Mouse (Mus musculus) heart, embryonic 12.5 days (tissue): ENCODE measurements around the gene Fam20b. TPM values are rescaled to one million over a fixed set of nuclear protein-coding genes. Genes with fewer than 3 reads are reported as not detected.

ENCODE experiments used
- ATAC-seq: fragments of 200-750 bp; cut with Nextera tagmentation; 2 replicates; pipeline ENCODE4 v1.8.0; 2017; ENCODE audit warnings: moderate TSS enrichment, moderate library complexity; ENCODE audit not compliant: insufficient number of reproducible peaks, low FRiP score
- H3K27ac ChIP-seq: fragments of 300-500 bp; sonication (generic); 2 replicates; pipeline ENCODE4 v1.5.1; 2016; ENCODE audit warnings: mild to moderate bottlenecking, moderate library complexity; ENCODE audit not compliant: poor library complexity, severe bottlenecking
- H3K27me3 ChIP-seq: fragments of 300-500 bp; sonication (generic); replicated peaks from 2 replicates; pipeline ENCODE4 v1.6.1; 2016; ENCODE audit warnings: mild to moderate bottlenecking, moderate library complexity
- H3K36me3 ChIP-seq: fragments of 300-500 bp; sonication (generic); 2 replicates; pipeline ENCODE4 v1.6.1; 2016; ENCODE audit warnings: mild to moderate bottlenecking, moderate library complexity
- H3K4me1 ChIP-seq: fragments of 300-500 bp; sonication (generic); replicated peaks from 2 replicates; pipeline ENCODE4 v1.6.1; 2016; ENCODE audit warnings: mild to moderate bottlenecking
- H3K4me2 ChIP-seq: fragments of 300-500 bp; sonication (generic); 2 replicates; pipeline ENCODE4 v1.6.1; 2016; ENCODE audit warnings: mild to moderate bottlenecking, moderate library complexity
- H3K4me3 ChIP-seq: fragments of 300-500 bp; sonication (generic); 2 replicates; pipeline ENCODE4 v1.5.1; 2016; ENCODE audit warnings: mild to moderate bottlenecking
- H3K9ac ChIP-seq: fragments of 300-500 bp; sonication (generic); 2 replicates; pipeline ENCODE4 v1.6.1; 2016; ENCODE audit warnings: mild to moderate bottlenecking, moderate library complexity
- H3K9me3 ChIP-seq: fragments of 300-500 bp; sonication (generic); replicated peaks from 2 replicates; pipeline ENCODE4 v1.6.1; 2016; ENCODE audit warnings: mild to moderate bottlenecking, moderate library complexity
- WGBS: fragments of 180-500 bp; shearing (Covaris S2); methylation state at CpG from one replicate; pipeline ENCODE4 v1.1.7; 2016; 5-methylcytosine and 5-hydroxymethylcytosine counted together
- polyA plus RNA-seq: library from polyadenylated mRNA; unstranded; fragments of >200 nt; fragmentation: Nextera tagmentation; extraction: Ambion mirVana; gene quantifications from 2 replicates; pipeline ENCODE4 v1.2.1, GENCODE M21; 2016

Fam20b gene
- polyA plus RNA-seq, 1 experiment from 2014 or later, result 30.2 TPM

DNA sequence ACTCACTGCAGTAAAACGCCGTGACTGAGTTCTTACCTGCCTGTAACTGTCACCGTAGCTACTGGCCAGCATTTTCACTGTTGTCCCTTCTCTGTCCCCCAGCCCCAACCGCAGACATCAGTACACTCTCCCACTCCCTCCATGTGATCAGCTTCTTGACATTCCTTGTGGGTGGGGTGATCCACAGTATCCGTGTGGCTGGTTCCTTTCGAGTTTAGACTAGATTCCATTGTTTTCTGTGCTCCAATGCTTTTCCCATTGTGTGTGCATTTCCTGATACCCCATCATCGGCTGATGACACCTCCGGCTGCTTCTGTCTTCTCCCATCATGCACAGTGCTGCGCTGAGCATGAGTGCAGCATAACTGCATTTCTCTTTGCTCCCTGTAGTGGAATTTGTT lies 68.3 kb downstream of the Fam20b start:
- H3K27ac ChIP-seq, result no peak overlapping the region
- H3K4me2 ChIP-seq, result no peak overlapping the region
- no peaks in the 10 kb centered on the region for H3K9me3 ChIP-seq
- WGBS, result 72% methylated on average over 9 of the region's 9 CpGs
- H3K4me1 ChIP-seq, result peaks cover 6% of the 10 kb centered on the region
- no peak overlapping the region for H3K9ac ChIP-seq
- ATAC-seq, result no peak
- no peak overlapping the region for H3K4me3 ChIP-seq
- H3K27me3 ChIP-seq, result no peaks in the 10 kb centered on the region
- H3K36me3 ChIP-seq, result 0 out of 2 replicates have a peak, but pooled peaks cover 12% of the 10 kb centered on the region

DNA sequence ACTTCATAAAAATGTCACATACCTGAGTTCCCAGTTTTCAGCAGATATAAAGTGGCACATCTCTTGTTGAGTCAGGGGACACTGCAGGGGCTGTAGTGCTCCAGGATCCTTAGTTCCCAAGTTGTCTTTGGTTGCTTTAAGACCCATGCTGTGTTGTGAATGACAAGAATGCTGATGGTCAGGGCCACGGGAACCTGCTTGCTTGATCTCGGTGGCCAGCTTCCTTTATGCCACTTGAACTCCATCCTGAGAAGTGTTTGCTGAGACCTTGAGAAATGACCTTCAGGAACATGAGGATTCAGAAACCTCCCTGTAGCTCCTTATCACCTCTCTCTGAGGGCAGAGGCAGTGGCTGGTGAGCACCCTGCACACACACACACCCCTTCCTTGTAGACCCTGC lies 70.2 kb downstream of the Fam20b start:
- Histone ChIP-seq H3K4me1 (peaks cover 6% of the 10 kb centered on the region), H3K36me3 (peaks cover 9% of the 10 kb centered on the region; the same call in 1 of the 2 replicates), H3K4me2 (no peak overlapping the region), H3K9me3 (no peaks in the 10 kb centered on the region), H3K9ac (no peak overlapping the region), H3K27me3 (no peaks in the 10 kb centered on the region), H3K4me3 (no peak overlapping the region), H3K27ac (no peak overlapping the region)
- 11% methylated on average over 2 of the region's 2 CpGs for WGBS
- ATAC-seq, result no peak; the same call in 1 of the 2 replicates

DNA sequence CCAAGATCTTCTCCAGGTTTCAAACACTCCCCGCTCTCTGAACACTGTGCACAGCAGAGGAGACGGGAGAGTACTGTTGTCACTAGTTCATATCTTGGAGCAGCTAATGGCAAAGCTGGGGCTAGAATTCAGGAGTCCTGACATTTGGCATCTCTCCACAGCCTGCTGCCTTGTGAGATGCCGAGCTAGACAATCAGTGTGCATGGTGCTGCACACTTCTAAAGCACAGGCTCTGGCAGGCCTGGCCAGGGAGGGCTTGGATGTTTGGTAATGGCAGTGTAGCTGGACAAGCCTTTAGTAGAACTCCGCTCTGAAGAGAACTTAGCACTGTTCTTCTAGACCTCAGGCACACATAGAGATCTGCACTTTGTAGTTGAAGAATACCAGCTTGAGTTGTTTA lies 72.9 kb downstream of the Fam20b start:
- Histone ChIP-seq H3K36me3 (peaks cover 36% of the 10 kb centered on the region), H3K27me3 (no peaks in the 10 kb centered on the region), H3K4me1 (peaks cover 6% of the 10 kb centered on the region), H3K4me2 (no peak overlapping the region), H3K27ac (no peak overlapping the region), H3K9me3 (no peaks in the 10 kb centered on the region), H3K9ac (no peak overlapping the region), H3K4me3 (no peak overlapping the region)
- ATAC-seq, result no peak
- WGBS, result 76% methylated on average over 4 of the region's 4 CpGs

DNA sequence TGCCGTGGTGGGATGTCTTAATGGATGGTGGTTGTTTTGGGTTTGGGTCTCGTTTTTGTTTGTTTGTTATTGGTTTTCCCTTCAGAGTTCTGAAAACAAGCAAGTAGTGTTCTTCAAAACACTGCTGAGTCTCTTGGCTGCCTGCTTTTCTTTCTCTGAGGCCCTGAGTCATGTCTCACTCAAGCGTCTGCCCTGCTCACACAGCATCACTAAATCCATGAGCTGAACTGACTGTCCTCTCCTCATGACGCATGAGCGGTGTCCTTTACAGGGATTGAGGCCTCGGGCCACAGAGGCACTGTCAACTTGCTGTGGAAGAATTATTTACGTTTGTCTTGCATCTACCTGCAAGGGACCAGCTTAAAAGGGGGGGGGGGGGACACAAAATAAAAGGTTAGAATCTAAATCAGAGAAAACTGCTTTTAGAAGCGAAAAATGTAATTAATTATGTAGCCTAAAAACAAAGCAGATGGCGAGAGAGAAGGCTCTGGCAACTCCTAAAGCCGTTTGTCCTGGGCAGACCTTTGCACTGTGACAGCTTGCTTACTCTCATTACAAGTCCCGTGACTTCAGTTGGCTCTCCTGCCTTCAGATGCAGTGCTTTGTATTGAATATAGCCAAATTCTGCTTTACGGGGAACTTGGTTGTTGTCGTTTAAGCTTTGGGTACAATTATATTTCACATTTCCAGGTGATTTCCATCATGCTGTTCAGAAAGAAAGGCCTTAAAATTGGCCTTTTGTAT lies 73.9 kb downstream of the Fam20b start:
- Histone ChIP-seq H3K4me3 (no peak overlapping the region), H3K4me1 (peaks cover 6% of the 10 kb centered on the region), H3K27ac (no peak overlapping the region), H3K9me3 (no peaks in the 10 kb centered on the region), H3K27me3 (no peaks in the 10 kb centered on the region), H3K4me2 (no peak overlapping the region), H3K9ac (no peak overlapping the region), H3K36me3 (peaks cover 45% of the 10 kb centered on the region)
- 86% methylated on average over 13 of the region's 13 CpGs for WGBS
- ATAC-seq, result no peak

DNA sequence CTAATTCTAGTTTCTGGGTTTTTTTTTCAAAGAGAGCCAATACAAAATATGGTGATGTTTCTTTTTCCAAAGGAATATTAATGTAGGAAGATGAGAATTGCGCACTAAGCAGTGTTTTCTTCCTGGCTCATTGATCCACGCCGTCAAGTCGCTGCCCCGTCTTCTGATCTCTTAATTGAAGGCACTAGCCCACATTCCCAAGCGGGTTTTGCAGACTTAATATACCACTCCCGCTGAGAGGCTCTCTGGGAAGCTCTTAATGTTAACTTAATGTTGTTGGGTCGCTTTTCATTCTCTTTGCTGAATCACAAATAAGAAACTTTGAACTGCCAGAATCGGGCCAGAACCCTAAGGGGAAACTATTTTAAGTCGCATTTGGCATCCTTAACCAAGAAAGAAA lies 74.8 kb downstream of the Fam20b start:
- ATAC-seq, result no peak
- Histone ChIP-seq H3K9ac (no peak overlapping the region), H3K9me3 (no peaks in the 10 kb centered on the region), H3K27ac (no peak overlapping the region), H3K27me3 (no peaks in the 10 kb centered on the region), H3K4me1 (peaks cover 5% of the 10 kb centered on the region), H3K36me3 (peaks cover 50% of the 10 kb centered on the region), H3K4me2 (no peak overlapping the region), H3K4me3 (no peak overlapping the region)
- WGBS, result 85% methylated on average over 10 of the region's 10 CpGs

DNA sequence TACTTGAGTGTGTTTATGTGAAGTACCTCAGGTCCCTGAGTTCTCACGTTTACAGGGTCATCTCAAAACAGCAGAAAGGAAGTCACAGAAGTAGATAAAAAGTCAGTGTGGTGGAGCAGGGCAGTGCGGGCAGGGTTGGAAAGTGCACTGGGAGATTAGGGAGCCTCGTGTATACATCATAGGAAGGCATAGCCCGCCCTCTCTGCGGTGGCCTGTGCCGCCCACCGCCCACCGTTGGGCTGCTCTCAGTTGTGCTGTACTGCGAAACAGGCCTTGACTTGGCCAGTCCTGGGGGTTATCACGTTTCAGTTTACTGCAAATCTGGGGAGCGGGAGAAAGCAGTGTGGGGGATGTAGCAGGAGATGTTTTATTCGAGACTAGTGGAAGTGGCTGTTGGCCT lies 76.1 kb downstream of the Fam20b start:
- whole genome bisulfite sequencing, result 62% methylated on average over 12 of the region's 12 CpGs
- Histone ChIP-seq H3K27ac (no peak overlapping the region), H3K4me1 (no peaks in the 10 kb centered on the region), H3K27me3 (no peaks in the 10 kb centered on the region), H3K4me2 (no peak overlapping the region), H3K9ac (no peak overlapping the region), H3K4me3 (no peak overlapping the region), H3K9me3 (no peaks in the 10 kb centered on the region), H3K36me3 (peaks cover 54% of the 10 kb centered on the region)
- no peak for ATAC-seq

DNA sequence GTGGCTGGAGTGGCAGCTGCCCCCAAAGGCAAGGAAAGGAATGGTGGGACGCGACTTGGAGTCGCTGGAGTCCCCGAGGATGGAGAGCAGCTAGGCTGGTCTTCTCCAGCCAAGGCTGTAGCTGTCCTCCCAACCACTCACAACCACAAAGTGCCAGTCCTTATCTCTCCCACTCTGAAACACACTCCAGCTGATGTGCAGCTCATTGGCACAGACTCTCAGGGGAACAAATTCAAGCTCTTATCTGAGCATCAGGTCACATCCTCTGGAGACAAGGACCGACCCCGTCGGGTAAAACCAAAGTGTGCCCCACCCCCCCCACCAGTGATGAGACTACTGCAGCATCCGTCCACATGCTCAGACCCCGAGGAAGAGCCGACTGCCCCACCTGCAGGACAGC lies 77.1 kb downstream of the Fam20b start:
- no peaks in the 10 kb centered on the region for H3K27me3 ChIP-seq
- no peak for ATAC-seq
- H3K36me3 ChIP-seq, result peaks cover 55% of the 10 kb centered on the region

DNA sequence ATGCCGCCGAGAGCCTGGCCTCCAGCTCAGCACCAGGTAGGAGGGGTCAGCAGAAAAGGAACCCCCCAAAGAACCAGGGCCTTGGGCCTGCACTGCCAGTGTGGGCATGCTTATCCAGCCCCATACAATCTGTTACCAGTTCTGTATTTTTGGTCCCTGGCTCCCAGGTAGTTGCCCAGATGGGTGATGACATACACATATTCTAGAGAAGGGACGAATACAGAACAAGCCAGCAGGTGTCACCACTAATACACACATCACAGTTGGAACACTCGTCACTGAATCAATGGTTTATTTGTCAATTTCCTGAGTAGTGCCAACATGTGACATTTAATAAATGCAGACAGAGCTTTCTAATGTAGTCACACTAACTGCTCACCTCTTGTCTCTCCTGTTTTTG lies 78.3 kb downstream of the Fam20b start:
- Histone ChIP-seq H3K4me1 (no peaks in the 10 kb centered on the region), H3K4me3 (no peak overlapping the region), H3K4me2 (no peak overlapping the region), H3K9ac (no peak overlapping the region), H3K36me3 (peaks cover 67% of the 10 kb centered on the region), H3K27me3 (no peaks in the 10 kb centered on the region), H3K9me3 (no peaks in the 10 kb centered on the region), H3K27ac (no peak overlapping the region)
- WGBS, result 79% methylated on average over 4 of the region's 4 CpGs
- ATAC-seq, result no peak

More for the DNA sequence above, 77.1 kb downstream of the Fam20b start:
- Histone ChIP-seq H3K4me2 (no peak overlapping the region), H3K4me3 (no peak overlapping the region), H3K4me1 (no peaks in the 10 kb centered on the region), H3K9ac (no peak overlapping the region), H3K27ac (no peak overlapping the region), H3K9me3 (no peaks in the 10 kb centered on the region)
- 62% methylated on average over 10 of the region's 10 CpGs for WGBS

DNA sequence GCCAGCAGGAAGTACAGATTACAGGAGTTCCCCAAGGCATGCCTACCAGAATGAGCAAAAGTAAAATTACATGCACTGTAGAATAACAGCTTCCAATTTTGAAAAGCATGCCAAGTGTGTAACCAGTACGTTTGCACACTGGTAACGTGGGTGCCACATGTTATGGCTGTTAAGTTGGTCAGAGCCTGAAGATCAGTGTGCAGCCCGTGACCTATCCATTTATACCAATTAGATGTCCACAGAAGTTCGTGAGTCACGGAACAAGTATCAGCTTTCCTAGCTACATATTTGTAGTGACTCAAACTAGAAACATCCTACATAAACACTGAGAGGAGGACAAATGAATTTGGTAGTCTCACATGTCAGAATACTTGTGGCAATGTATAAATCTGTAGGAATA lies 79.4 kb downstream of the Fam20b start:
- Histone ChIP-seq H3K4me3 (no peak overlapping the region), H3K27ac (no peak overlapping the region), H3K9ac (no peak overlapping the region), H3K4me2 (no peak overlapping the region), H3K27me3 (no peaks in the 10 kb centered on the region), H3K4me1 (no peaks in the 10 kb centered on the region), H3K9me3 (no peaks in the 10 kb centered on the region), H3K36me3 (peaks cover 78% of the 10 kb centered on the region)
- no peak for ATAC-seq
- 88% methylated on average over 5 of the region's 5 CpGs for WGBS

DNA sequence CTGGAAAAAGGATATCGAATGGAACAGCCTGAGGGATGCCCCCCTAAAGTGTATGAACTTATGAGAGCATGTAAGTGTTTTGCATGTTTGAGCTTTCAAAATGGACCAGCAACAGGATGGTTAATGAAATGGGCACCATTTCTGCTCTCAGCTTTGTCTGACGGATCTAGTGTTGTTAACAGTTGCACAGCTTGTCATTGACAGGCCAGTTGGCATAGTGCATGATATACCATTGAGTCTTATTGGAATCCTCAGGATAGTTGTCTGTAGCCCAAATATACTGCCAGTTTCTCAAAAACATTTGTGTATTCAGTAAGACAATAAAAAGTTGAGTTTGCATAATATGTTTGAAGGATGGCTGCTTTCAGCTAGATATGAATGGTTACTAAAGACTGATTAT lies 83.7 kb downstream of the Fam20b start:
- Histone ChIP-seq H3K27me3 (no peaks in the 10 kb centered on the region), H3K27ac (no peak overlapping the region), H3K4me1 (no peaks in the 10 kb centered on the region), H3K36me3 (peaks cover 78% of the 10 kb centered on the region), H3K9ac (no peak overlapping the region), H3K9me3 (no peaks in the 10 kb centered on the region), H3K4me2 (no peak overlapping the region), H3K4me3 (no peak overlapping the region)
- WGBS, result 81% methylated on average over 2 of the region's 2 CpGs
- no peak for ATAC-seq

DNA sequence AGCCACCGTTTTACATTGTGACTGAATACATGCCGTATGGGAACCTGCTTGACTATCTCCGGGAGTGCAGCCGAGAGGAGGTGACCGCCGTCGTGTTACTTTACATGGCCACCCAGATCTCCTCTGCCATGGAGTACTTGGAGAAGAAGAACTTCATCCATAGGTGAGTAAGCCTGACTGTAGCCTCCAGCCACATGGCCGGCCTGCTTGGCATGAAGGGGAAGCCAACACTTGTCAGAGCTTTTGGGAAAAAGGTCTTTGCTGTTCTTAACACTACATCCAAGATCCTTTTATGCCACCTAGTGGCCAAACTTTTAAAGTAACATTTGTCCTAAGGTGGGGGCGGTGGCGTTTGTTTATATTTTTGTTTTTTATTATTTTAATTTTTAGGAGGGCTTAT lies 85.8 kb downstream of the Fam20b start:
- Histone ChIP-seq H3K9me3 (no peaks in the 10 kb centered on the region), H3K27me3 (no peaks in the 10 kb centered on the region), H3K4me1 (no peaks in the 10 kb centered on the region), H3K36me3 (peaks cover 81% of the 10 kb centered on the region), H3K9ac (no peak overlapping the region), H3K27ac (no peak overlapping the region), H3K4me3 (no peak overlapping the region), H3K4me2 (no peak overlapping the region)
- peak; percentile 59 for ATAC-seq
- WGBS, result 78% methylated on average over 10 of the region's 10 CpGs

DNA sequence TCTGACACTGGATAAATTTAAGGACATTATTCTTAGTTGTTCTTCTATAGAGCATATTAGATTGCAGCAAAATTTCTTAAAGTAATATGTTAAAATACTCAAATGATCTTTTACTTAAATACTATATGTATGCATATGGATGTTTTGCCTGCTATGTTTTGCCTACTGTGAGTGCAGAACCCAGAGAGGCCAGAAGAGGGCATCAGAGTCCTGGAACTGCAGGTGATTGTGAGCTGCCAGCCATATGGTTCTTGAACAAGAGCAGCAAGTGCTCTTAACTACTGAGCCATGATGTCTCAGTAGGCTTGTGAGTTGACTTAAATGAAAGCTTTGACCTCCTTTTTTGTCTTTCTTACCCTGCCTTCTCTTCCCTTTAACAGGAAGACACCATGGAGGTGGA lies 87.9 kb downstream of the Fam20b start:
- no peak overlapping the region for H3K4me2 ChIP-seq
- H3K27ac ChIP-seq, result no peak overlapping the region
- no peak overlapping the region for H3K4me3 ChIP-seq
- H3K9ac ChIP-seq, result no peak overlapping the region
- no peaks in the 10 kb centered on the region for H3K27me3 ChIP-seq
- no peaks in the 10 kb centered on the region for H3K4me1 ChIP-seq
- ATAC-seq, result no peak
- no peaks in the 10 kb centered on the region for H3K9me3 ChIP-seq
- H3K36me3 ChIP-seq, result peaks cover 71% of the 10 kb centered on the region
